Mouse (Mus musculus): ENCODE measurements around the gene Stox2. TPM values are rescaled to one million over a fixed set of nuclear protein-coding genes. Genes with fewer than 3 reads are reported as not detected.

The Stox2 gene
- total RNA-seq, 2 experiments from 2014 or later: 85.0 to 89.4 TPM

- DNase-seq (ENCODE audit: extremely low spot score in 1 of 2, low spot score in 2 of 2): no peak
- intact Hi-C loops (cut with DNase I): no loop called here
Observed at GRCm38 (mm10) chr8:47278211-47278610, 168.0 kb downstream of the Stox2 start.

- intact Hi-C loops (cut with DNase I): no loop called here
- no peak for DNase-seq (ENCODE audit: extremely low spot score in 1 of 2, low spot score in 2 of 2)
Observed at GRCm38 (mm10) chr8:47268931-47269330, 177.2 kb downstream of the Stox2 start.

- peak; percentile 61 to 70 for DNase-seq (ENCODE audit: extremely low spot score in 1 of 2, low spot score in 2 of 2)
- intact Hi-C loops (cut with DNase I): no loop called here
Observed at GRCm38 (mm10) chr8:47268062-47268822, 177.9 kb downstream of the Stox2 start.

GRCm38 (mm10) chr8:47263070-47263843 lies 182.9 kb downstream of the Stox2 start:
- DNase-seq (ENCODE audit: extremely low spot score in 1 of 2, low spot score in 2 of 2): no peak
- intact Hi-C loops (cut with DNase I): no loop called here

- intact Hi-C loops (cut with DNase I): no loop called here
- peak in 1 of 2 experiments; percentile 39 for DNase-seq (ENCODE audit: extremely low spot score in 1 of 2, low spot score in 2 of 2)
Observed at GRCm38 (mm10) chr8:47260751-47261474, 185.2 kb downstream of the Stox2 start.

GRCm38 (mm10) chr8:47250832-47251231 lies 195.3 kb downstream of the Stox2 start:
- no peak for DNase-seq (ENCODE audit: extremely low spot score in 1 of 2, low spot score in 2 of 2)
- intact Hi-C loops (cut with DNase I): no loop called here

- intact Hi-C loops (cut with DNase I): no loop called here
Observed at GRCm38 (mm10) chr8:47245116-47245515, 201.0 kb downstream of the Stox2 start.

GRCm38 (mm10) chr8:47244202-47244601 lies 202.0 kb downstream of the Stox2 start:
- DNase-seq (ENCODE audit: extremely low spot score in 1 of 2, low spot score in 2 of 2): no peak
- intact Hi-C loops (cut with DNase I): loop anchor here (5.0 kb wide), 1 partner anchor 43 kb away; no protein-coding TSS in a partner anchor

More at GRCm38 (mm10) chr8:47245116-47245515, 201.0 kb downstream of the Stox2 start:
- no peak for DNase-seq (ENCODE audit: extremely low spot score in 1 of 2, low spot score in 2 of 2)

- intact Hi-C loops (cut with DNase I): loop anchor here (5.0 kb wide), 1 partner anchor 44 kb away; no protein-coding TSS in a partner anchor
- no peak for DNase-seq (ENCODE audit: extremely low spot score in 1 of 2, low spot score in 2 of 2)
Observed at GRCm38 (mm10) chr8:47243631-47244030, 202.5 kb downstream of the Stox2 start.

- no peak for DNase-seq (ENCODE audit: extremely low spot score in 1 of 2, low spot score in 2 of 2)
- intact Hi-C loops (cut with DNase I): loop anchor here (5.0 kb wide), 1 partner anchor 44 kb away; no protein-coding TSS in a partner anchor
Observed at GRCm38 (mm10) chr8:47243016-47243630, 203.0 kb downstream of the Stox2 start.

GRCm38 (mm10) chr8:47242207-47243004 lies 203.8 kb downstream of the Stox2 start:
- peak; percentile 76 to 85 for DNase-seq (ENCODE audit: extremely low spot score in 1 of 2, low spot score in 2 of 2)
- intact Hi-C loops (cut with DNase I): loop anchor here (5.0 kb wide), 1 partner anchor 45 kb away; no protein-coding TSS in a partner anchor

- intact Hi-C loops (cut with DNase I): loop anchor here (5.0 kb wide), 1 partner anchor 46 kb away; no protein-coding TSS in a partner anchor
- no peak for DNase-seq (ENCODE audit: extremely low spot score in 1 of 2, low spot score in 2 of 2)
Observed at GRCm38 (mm10) chr8:47241421-47242078, 204.6 kb downstream of the Stox2 start.

- DNase-seq (ENCODE audit: extremely low spot score in 1 of 2, low spot score in 2 of 2): no peak
- intact Hi-C loops (cut with DNase I): loop anchor here (5.0 kb wide), 1 partner anchor 46 kb away; no protein-coding TSS in a partner anchor
Observed at GRCm38 (mm10) chr8:47240871-47241270, 205.3 kb downstream of the Stox2 start.

- intact Hi-C loops (cut with DNase I): loop anchor here (5.0 kb wide), 1 partner anchor 47 kb away; no protein-coding TSS in a partner anchor
- no peak for DNase-seq (ENCODE audit: extremely low spot score in 1 of 2, low spot score in 2 of 2)
Observed at GRCm38 (mm10) chr8:47240266-47240665, 205.9 kb downstream of the Stox2 start.

- intact Hi-C loops (cut with DNase I): no loop called here
- no peak for DNase-seq (ENCODE audit: extremely low spot score in 1 of 2, low spot score in 2 of 2)
Observed at GRCm38 (mm10) chr8:47232081-47232480, 214.1 kb downstream of the Stox2 start.

- intact Hi-C loops (cut with DNase I): no loop called here
Observed at GRCm38 (mm10) chr8:47230057-47230456, 216.1 kb downstream of the Stox2 start.

GRCm38 (mm10) chr8:47221851-47222250 lies 224.3 kb downstream of the Stox2 start:
- intact Hi-C loops (cut with DNase I): no loop called here
- DNase-seq (ENCODE audit: extremely low spot score in 1 of 2, low spot score in 2 of 2): no peak

More at GRCm38 (mm10) chr8:47230057-47230456, 216.1 kb downstream of the Stox2 start:
- no peak for DNase-seq (ENCODE audit: extremely low spot score in 1 of 2, low spot score in 2 of 2)
